Mouse (Mus musculus): ENCODE results near the gene Ppp1r21.

Gene Ppp1r21

GRCm38 (mm10) chr17:88549411-88550191, 19.7 kb downstream of the Ppp1r21 start:
- no peak for TF ChIP-seq GATA4 (IDR thresholded peaks at IDR 0.05; ENCODE audit: insufficient replicate concordance, low read length)

- TF ChIP-seq GATA4 (IDR thresholded peaks at IDR 0.05; ENCODE audit: insufficient replicate concordance, low read length) = no peak
Observed at GRCm38 (mm10) chr17:88550351-88550750, 20.4 kb downstream of the Ppp1r21 start.

- no peak for TF ChIP-seq GATA4 (IDR thresholded peaks at IDR 0.05; ENCODE audit: insufficient replicate concordance, low read length)
Observed at GRCm38 (mm10) chr17:88550981-88551940, 21.3 kb downstream of the Ppp1r21 start.

GRCm38 (mm10) chr17:88552556-88552955, 22.6 kb downstream of the Ppp1r21 start:
- no peak for TF ChIP-seq GATA4 (IDR thresholded peaks at IDR 0.05; ENCODE audit: insufficient replicate concordance, low read length)

- TF ChIP-seq GATA4 (IDR thresholded peaks at IDR 0.05; ENCODE audit: insufficient replicate concordance, low read length) = no peak
Observed at GRCm38 (mm10) chr17:88553001-88553449, 23.1 kb downstream of the Ppp1r21 start.

GRCm38 (mm10) chr17:88553473-88554087, 23.7 kb downstream of the Ppp1r21 start:
- TF ChIP-seq GATA4 (IDR thresholded peaks at IDR 0.05; ENCODE audit: insufficient replicate concordance, low read length) = no peak

GRCm38 (mm10) chr17:88556176-88556575, 26.3 kb downstream of the Ppp1r21 start:
- TF ChIP-seq GATA4 (IDR thresholded peaks at IDR 0.05; ENCODE audit: insufficient replicate concordance, low read length) = no peak

- TF ChIP-seq GATA4 (IDR thresholded peaks at IDR 0.05; ENCODE audit: insufficient replicate concordance, low read length) = no peak
Observed at GRCm38 (mm10) chr17:88556688-88557087, 26.8 kb downstream of the Ppp1r21 start.

- no peak for TF ChIP-seq GATA4 (IDR thresholded peaks at IDR 0.05; ENCODE audit: insufficient replicate concordance, low read length)
Observed at GRCm38 (mm10) chr17:88558168-88558842, 28.4 kb downstream of the Ppp1r21 start.

GRCm38 (mm10) chr17:88563611-88564010, 33.7 kb downstream of the Ppp1r21 start:
- no peak for TF ChIP-seq GATA4 (IDR thresholded peaks at IDR 0.05; ENCODE audit: insufficient replicate concordance, low read length)

- TF ChIP-seq GATA4 (IDR thresholded peaks at IDR 0.05; ENCODE audit: insufficient replicate concordance, low read length) = no peak
Observed at GRCm38 (mm10) chr17:88569807-88570540, 40.1 kb downstream of the Ppp1r21 start.

GRCm38 (mm10) chr17:88570784-88571183, 40.9 kb downstream of the Ppp1r21 start:
- TF ChIP-seq GATA4 (IDR thresholded peaks at IDR 0.05; ENCODE audit: insufficient replicate concordance, low read length) = no peak

GRCm38 (mm10) chr17:88574811-88575210, 44.9 kb downstream of the Ppp1r21 start:
- no peak for TF ChIP-seq GATA4 (IDR thresholded peaks at IDR 0.05; ENCODE audit: insufficient replicate concordance, low read length)
